Mouse (Mus musculus): ENCODE data around the gene Hax1.

GRCm38 (mm10) chr3:89965972-89966371, 32.6 kb downstream of the Hax1 start:
- no peak for TF ChIP-seq POLR2A (IDR thresholded peaks at IDR 0.05; ENCODE audit: low read depth, low read length)
- TF ChIP-seq CTCF (IDR thresholded peaks at IDR 0.05; ENCODE audit: extremely low read depth, insufficient read depth, insufficient read length, insufficient replicate concordance): no peak
